Mouse (Mus musculus): Measurements from ENCODE around the gene Sestd1. TPM values are rescaled to one million over a fixed set of nuclear protein-coding genes. Genes with fewer than 3 reads are reported as not detected.
A peak's percentile ranks its signal among the peaks of the same experiment; 100 is the strongest.

Sestd1 gene
- polyA plus RNA-seq, 1 experiment from 2014 or later = 17.3 TPM

DNA sequence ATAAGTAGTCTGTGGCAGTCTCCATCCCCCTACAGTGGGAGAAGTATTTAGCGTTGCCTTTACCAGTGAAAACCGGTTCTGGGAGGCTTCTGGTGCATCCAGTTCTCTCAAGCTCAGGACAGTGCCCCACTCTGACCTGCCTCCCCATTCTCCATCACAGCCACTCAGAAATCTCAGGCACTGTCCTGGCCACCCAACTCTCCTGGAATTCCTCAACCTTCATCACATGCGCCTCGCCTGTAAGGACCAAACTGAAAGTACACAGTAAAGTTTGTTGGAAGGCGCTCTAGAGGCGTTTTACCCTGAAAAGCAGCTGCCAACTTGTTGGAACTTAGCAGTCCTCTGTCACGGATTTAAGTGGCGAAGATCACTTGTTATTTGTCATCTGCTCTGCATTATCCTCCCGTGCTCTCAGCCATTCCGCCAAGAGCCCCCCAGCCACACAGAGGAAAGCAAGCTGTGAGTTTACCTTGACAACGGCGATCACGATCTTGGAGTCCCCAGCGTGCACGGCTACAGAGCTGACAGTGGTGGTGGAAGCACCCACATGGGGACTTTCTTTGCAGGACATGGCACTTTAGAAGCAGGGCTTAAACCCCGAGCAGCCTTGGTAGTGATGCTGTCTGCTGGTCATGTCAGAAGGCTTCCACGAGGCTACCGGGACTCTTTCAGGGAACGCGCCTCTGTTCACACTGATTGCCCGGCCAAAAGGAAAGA, 110.3 kb downstream of the Sestd1 start:
- 1% methylated on average over 21 of the region's 21 CpGs for WGBS
- peaks cover 21% of the 10 kb centered on the region for H3K4me1 ChIP-seq
- H3K36me3 ChIP-seq = no peaks in the 10 kb centered on the region
- ATAC-seq (ENCODE audit: insufficient number of reproducible peaks, low FRiP score, low TSS enrichment, low read depth) = peak; percentile 44; the same call in 1 of the 2 replicates
- H3K27me3 ChIP-seq = no peaks in the 10 kb centered on the region
- H3K9me3 ChIP-seq = no peaks in the 10 kb centered on the region
- H3K27ac ChIP-seq = peak overlapping the region; percentile 61
- H3K9ac ChIP-seq = peak overlapping the region; percentile 44
- peak overlapping the region; percentile 48 for H3K4me3 ChIP-seq
- peak overlapping the region; percentile 77 for H3K4me2 ChIP-seq

DNA sequence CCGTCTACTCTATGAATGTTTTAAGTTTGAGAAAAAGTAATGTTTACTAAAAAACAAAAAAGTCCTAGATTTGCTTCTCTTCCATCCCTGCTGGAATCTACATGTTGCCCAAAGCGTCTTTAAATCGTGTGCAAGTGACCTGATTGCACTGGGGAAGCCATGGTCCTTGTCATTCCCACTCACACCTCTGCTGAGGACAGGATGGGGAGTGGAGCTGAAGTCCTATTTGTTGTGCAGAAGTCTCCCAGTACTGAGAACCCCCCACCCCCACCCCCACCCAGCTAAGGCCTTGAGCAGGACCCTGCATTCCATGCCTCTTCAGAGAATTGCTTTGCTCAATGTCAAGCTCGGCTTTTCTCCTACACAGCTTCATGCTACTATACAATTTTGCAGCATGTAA, 111.2 kb downstream of the Sestd1 start:
- H3K9ac ChIP-seq = no peak overlapping the region
- WGBS = 83% methylated on average over 4 of the region's 4 CpGs
- no peak for ATAC-seq (ENCODE audit: insufficient number of reproducible peaks, low FRiP score, low TSS enrichment, low read depth)
- H3K27me3 ChIP-seq = no peaks in the 10 kb centered on the region
- no peaks in the 10 kb centered on the region for H3K36me3 ChIP-seq
- H3K4me2 ChIP-seq = peak overlapping the region; percentile 77; the same call in 1 of the 2 replicates
- H3K9me3 ChIP-seq = no peaks in the 10 kb centered on the region
- H3K4me1 ChIP-seq = peaks cover 21% of the 10 kb centered on the region
- H3K4me3 ChIP-seq = peak overlapping the region; percentile 48; the same call in 1 of the 2 replicates
- no peak overlapping the region for H3K27ac ChIP-seq

DNA sequence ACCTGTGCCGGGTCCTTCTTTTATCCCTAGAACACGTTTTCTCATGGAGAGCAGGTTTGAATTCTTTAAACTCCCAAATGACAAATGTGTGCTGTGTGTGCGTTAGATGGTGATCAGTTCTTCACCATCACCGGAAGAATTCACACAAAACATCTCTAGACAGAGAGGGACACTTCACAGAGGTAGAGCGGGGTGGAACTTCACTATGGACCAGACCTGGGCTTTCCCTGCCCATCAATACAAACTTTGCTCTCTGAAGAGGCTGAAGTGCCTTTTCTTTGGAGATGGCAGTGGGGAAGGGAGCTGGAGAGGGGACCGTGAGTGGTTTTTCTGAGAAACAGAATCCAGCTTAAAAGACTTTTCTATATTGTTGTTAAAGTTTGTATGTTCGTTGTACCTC, 111.6 kb downstream of the Sestd1 start:
- WGBS = 87% methylated on average over 7 of the region's 7 CpGs
- Histone ChIP-seq H3K9ac (no peak overlapping the region), H3K4me2 (no peak overlapping the region), H3K4me1 (peaks cover 21% of the 10 kb centered on the region), H3K36me3 (no peaks in the 10 kb centered on the region), H3K9me3 (no peaks in the 10 kb centered on the region), H3K27ac (no peak overlapping the region), H3K27me3 (no peaks in the 10 kb centered on the region), H3K4me3 (no peak overlapping the region)
- no peak for ATAC-seq (ENCODE audit: insufficient number of reproducible peaks, low FRiP score, low TSS enrichment, low read depth)

DNA sequence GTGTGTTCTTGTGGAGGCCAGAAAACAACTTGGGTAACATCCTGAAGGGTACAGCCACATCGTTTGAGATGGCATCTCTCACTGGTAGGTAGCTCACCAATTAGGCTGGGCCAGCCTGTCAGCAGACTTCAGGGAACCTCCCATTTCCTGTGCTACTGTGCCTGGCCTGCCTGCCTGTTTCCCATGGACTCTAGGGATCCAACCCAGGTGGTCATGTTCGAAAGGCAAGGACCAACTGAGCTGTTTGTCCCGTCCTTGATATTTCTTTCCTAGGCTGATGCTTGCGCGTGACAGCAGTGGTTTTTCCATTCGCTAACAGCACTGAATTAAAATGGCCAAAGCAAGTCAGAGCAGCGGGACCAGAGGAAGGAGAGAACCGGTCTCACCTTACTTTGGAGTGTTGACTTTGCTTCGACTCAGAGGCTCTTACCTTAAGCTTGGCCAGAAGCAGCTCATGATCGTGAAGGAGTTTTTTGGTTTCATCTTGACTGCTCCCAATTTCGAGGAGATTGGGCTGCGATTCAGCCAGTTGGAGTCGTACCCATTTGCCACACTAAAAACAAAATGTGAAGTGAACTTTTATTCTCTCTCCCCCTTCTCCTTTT, 112.2 kb downstream of the Sestd1 start:
- Histone ChIP-seq H3K36me3 (no peaks in the 10 kb centered on the region), H3K27ac (no peak overlapping the region), H3K9me3 (no peaks in the 10 kb centered on the region), H3K4me2 (no peak overlapping the region), H3K4me1 (peaks cover 21% of the 10 kb centered on the region), H3K4me3 (no peak overlapping the region), H3K9ac (no peak overlapping the region), H3K27me3 (no peaks in the 10 kb centered on the region)
- no peak for ATAC-seq (ENCODE audit: insufficient number of reproducible peaks, low FRiP score, low TSS enrichment, low read depth)
- 77% methylated on average over 13 of the region's 13 CpGs for WGBS

DNA sequence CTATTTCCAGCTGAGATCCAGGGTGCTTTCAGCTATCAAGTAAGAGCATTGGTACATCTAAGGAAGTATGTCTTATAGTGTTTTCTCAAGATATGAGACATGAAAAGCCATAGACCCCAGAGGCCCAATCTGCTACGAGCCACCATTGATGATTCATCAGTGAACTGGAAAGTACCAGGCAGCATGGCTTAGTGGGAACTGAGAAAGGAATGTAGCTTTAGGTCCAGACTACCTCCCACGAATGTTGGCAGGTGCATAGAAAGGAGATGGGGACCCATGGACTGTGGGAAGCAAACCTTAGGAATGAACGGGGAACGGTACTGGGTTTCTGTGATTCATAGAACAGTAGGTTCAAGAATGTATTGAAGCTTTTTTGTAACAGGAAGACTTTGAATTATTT, 114.0 kb downstream of the Sestd1 start:
- no peak overlapping the region for H3K4me2 ChIP-seq
- no peaks in the 10 kb centered on the region for H3K36me3 ChIP-seq
- peaks cover 12% of the 10 kb centered on the region for H3K4me1 ChIP-seq
- H3K4me3 ChIP-seq = no peak overlapping the region
- no peaks in the 10 kb centered on the region for H3K9me3 ChIP-seq
- H3K9ac ChIP-seq = no peak overlapping the region
- 86% methylated on average over 4 of the region's 4 CpGs for WGBS
- no peak overlapping the region for H3K27ac ChIP-seq
- H3K27me3 ChIP-seq = no peaks in the 10 kb centered on the region
- ATAC-seq (ENCODE audit: insufficient number of reproducible peaks, low FRiP score, low TSS enrichment, low read depth) = no peak

DNA sequence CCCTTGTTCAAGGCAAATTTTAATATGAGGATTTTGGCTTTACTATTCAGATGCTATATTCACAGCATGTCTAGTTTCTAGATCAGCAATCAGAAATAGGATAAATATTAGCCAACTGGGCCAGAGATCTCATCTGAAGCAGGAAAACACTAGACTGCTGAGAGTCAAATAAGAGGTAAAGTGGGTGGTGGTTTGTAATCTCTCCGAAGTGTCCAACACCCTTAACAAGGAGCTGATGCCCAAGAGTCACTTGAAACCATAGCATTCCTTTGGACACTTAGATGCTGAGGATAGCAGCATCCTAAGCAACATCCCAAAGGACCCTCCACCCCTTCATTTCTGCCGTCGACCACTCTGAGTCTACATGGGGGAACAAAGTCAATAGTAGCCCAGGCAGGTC, 115.7 kb downstream of the Sestd1 start:
- WGBS = 82% methylated on average over 3 of the region's 3 CpGs
- no peaks in the 10 kb centered on the region for H3K9me3 ChIP-seq
- H3K4me1 ChIP-seq = peaks cover under 1% of the 10 kb centered on the region
- no peaks in the 10 kb centered on the region for H3K27me3 ChIP-seq
- no peaks in the 10 kb centered on the region for H3K36me3 ChIP-seq
- no peak for ATAC-seq (ENCODE audit: insufficient number of reproducible peaks, low FRiP score, low TSS enrichment, low read depth)
- H3K9ac ChIP-seq = no peak overlapping the region
- H3K4me2 ChIP-seq = no peak overlapping the region
- H3K4me3 ChIP-seq = no peak overlapping the region
- no peak overlapping the region for H3K27ac ChIP-seq

DNA sequence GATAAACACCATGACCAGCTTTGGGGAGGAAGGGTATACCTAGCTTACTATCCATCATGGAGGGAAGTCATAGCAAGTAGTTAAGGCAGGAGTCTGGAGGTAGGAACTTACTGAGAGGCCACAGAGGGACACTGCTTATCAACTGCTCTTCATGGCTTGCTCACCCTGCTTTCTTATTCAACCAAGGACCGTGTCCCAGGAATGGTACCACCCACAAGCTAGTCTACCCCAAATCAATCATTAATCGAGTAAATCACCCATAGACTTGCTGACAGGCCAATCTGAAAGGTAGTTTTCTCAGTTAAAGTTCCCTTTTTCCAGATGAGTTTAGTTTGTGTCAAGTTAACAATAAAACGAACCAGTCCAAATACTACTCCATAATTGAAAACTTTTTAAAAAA, 117.0 kb downstream of the Sestd1 start:
- WGBS = 84% methylated on average over 3 of the region's 3 CpGs
- ATAC-seq (ENCODE audit: insufficient number of reproducible peaks, low FRiP score, low TSS enrichment, low read depth) = no peak
- Histone ChIP-seq H3K4me1 (no peaks in the 10 kb centered on the region), H3K4me3 (no peak overlapping the region), H3K36me3 (no peaks in the 10 kb centered on the region), H3K27ac (no peak overlapping the region), H3K4me2 (no peak overlapping the region), H3K9ac (no peak overlapping the region), H3K9me3 (no peaks in the 10 kb centered on the region), H3K27me3 (no peaks in the 10 kb centered on the region)

DNA sequence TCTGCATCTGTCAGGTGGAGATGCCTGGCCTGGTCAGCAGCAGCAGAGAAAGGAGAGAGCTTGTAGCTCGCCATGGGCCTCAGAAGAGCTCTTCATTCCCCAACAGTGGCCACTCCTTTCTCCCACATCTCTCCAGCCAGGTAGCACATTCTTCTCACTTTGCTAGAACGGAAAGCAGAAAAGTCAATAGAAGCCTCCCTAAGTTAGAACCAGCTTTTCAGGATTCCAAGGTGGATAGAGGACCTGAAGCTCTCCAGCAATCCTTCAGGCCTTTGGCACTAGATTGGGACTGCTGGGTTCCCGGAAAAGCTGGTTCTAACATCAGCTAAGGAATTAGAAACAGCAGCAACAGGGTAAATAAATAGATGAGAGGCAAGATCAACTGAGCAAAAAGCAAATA, 118.3 kb downstream of the Sestd1 start:
- H3K27ac ChIP-seq = no peak overlapping the region
- H3K4me1 ChIP-seq = no peaks in the 10 kb centered on the region
- 76% methylated on average over 3 of the region's 3 CpGs for WGBS
- H3K9me3 ChIP-seq = no peaks in the 10 kb centered on the region
- no peak overlapping the region for H3K9ac ChIP-seq
- H3K27me3 ChIP-seq = no peaks in the 10 kb centered on the region
- no peak for ATAC-seq (ENCODE audit: insufficient number of reproducible peaks, low FRiP score, low TSS enrichment, low read depth)
- no peak overlapping the region for H3K4me2 ChIP-seq
- H3K4me3 ChIP-seq = no peak overlapping the region
- H3K36me3 ChIP-seq = no peaks in the 10 kb centered on the region

DNA sequence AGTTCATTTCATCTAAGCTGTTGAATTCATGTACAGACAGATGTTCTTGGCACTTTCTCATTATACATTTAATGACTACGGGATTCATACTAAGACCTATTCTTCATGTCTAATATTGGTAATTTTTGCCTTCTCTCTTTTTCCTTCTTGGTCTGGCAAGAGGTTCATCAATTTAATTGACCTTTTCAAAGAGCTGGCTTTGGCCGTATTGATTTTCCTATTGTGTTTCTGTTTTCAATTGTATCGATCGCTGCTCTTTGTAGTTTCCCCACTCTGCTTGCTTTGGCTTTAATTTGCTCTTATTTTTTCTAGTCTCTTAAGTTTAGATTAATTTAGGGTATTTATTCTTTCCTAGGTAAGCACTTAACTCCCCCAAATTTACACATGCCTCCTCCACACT, 122.8 kb downstream of the Sestd1 start:
- H3K36me3 ChIP-seq = no peaks in the 10 kb centered on the region
- H3K4me2 ChIP-seq = no peak overlapping the region
- no peak for ATAC-seq (ENCODE audit: insufficient number of reproducible peaks, low FRiP score, low TSS enrichment, low read depth)
- WGBS = 93% methylated on average over 4 of the region's 4 CpGs
- no peaks in the 10 kb centered on the region for H3K27me3 ChIP-seq
- no peak overlapping the region for H3K4me3 ChIP-seq
- no peak overlapping the region for H3K27ac ChIP-seq
- H3K9ac ChIP-seq = no peak overlapping the region
- no peaks in the 10 kb centered on the region for H3K4me1 ChIP-seq
- no peaks in the 10 kb centered on the region for H3K9me3 ChIP-seq

DNA sequence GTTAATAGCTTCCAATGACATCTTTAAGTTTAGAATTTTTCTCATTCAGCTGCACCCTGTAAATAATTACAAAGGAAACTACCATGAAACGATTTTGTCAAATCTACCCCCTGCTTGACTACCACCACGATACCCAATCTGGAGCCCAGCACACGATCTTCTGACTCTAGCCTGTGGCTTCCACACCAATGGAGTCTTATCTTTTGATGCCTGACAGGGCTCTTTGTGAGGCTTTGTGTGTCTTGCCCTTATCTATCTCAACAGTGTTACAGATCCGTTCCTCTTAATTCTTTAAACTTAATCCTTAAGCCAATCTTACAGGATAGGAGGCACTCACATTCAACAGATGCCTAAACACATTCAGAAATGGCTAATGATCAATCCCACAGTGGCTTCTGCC, 126.3 kb downstream of the Sestd1 start:
- no peak overlapping the region for H3K4me3 ChIP-seq
- ATAC-seq (ENCODE audit: insufficient number of reproducible peaks, low FRiP score, low TSS enrichment, low read depth) = no peak
- H3K4me1 ChIP-seq = no peaks in the 10 kb centered on the region
- H3K9me3 ChIP-seq = no peaks in the 10 kb centered on the region
- H3K27me3 ChIP-seq = no peaks in the 10 kb centered on the region
- H3K27ac ChIP-seq = no peak overlapping the region
- WGBS = 73% methylated on average over 4 of the region's 4 CpGs
- H3K36me3 ChIP-seq = no peaks in the 10 kb centered on the region
- no peak overlapping the region for H3K4me2 ChIP-seq
- no peak overlapping the region for H3K9ac ChIP-seq

DNA sequence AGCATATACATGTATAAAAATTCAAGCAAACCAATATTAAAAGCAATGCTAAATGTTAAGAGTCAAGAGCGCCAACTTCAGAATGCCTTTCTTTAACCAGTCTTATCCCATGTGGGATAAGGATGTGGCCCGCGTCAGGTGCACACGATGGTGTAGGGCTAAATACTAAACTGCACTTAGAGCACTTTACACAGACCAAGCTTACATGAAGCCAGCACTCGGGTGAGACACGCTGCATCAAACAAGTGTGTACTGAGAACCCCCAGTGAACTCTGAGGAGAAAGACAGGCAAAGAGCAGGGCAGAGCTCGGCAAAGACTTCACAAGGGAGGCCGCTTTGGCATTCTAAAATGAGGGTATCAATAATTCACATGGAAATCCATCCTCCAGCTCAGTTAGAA, 129.1 kb downstream of the Sestd1 start:
- Histone ChIP-seq H3K27me3 (no peaks in the 10 kb centered on the region), H3K4me2 (no peak overlapping the region), H3K36me3 (no peaks in the 10 kb centered on the region), H3K4me1 (peaks cover 3% of the 10 kb centered on the region; the same call in 1 of the 2 replicates), H3K9ac (no peak overlapping the region), H3K4me3 (no peak overlapping the region), H3K9me3 (no peaks in the 10 kb centered on the region), H3K27ac (no peak overlapping the region)
- no peak for ATAC-seq (ENCODE audit: insufficient number of reproducible peaks, low FRiP score, low TSS enrichment, low read depth)
- WGBS = 93% methylated on average over 8 of the region's 8 CpGs

DNA sequence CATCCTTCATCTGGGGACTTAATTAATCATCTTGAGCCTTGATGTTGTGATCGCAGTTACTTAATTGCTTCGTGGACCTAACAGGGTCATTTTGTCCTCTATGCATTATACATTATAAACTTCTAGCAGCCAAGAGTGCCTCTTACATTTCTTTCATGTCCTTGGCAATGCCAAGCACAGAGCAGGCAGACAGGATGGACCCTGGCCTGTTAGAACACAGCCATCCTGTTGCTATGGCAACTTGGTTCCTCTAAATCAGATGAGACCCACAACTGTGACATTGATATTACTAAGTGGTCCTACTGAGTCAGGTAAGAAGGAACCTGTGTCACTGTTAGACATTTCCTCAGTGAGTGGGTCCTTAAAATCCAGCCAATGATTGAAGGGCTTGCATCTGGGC, 130.8 kb downstream of the Sestd1 start:
- no peaks in the 10 kb centered on the region for H3K9me3 ChIP-seq
- H3K4me1 ChIP-seq = peaks cover 3% of the 10 kb centered on the region; the same call in 1 of the 2 replicates
- ATAC-seq (ENCODE audit: insufficient number of reproducible peaks, low FRiP score, low TSS enrichment, low read depth) = no peak
- no peak overlapping the region for H3K9ac ChIP-seq
- no peaks in the 10 kb centered on the region for H3K27me3 ChIP-seq
- H3K36me3 ChIP-seq = no peaks in the 10 kb centered on the region
- H3K4me2 ChIP-seq = no peak overlapping the region
- WGBS = 55% methylated on average over 2 of the region's 2 CpGs
- no peak overlapping the region for H3K27ac ChIP-seq
- H3K4me3 ChIP-seq = no peak overlapping the region
